Mouse (Mus musculus): ENCODE measurements around the gene Lrrc52. TPM values are rescaled to one million over a fixed set of nuclear protein-coding genes. Genes with fewer than 3 reads are reported as not detected.

The Lrrc52 gene
- not detected for total RNA-seq (2021)
- long read RNA-seq, experiment 1: 0 reads
- long read RNA-seq, experiment 2: 0 reads

- peak; percentile 12 to 17 for DNase-seq (ENCODE audit: low spot score in 2 of 2)
These were observed at the start of gene Lrrc52 for GRCm38 (mm10) chr1:167466765-167467426. Gene Lrrc52, minus strand, starts transcription at chr1:167466780.

GRCm38 (mm10) chr1:167511621-167512020, 45.0 kb upstream of the Lrrc52 start:
- no peak for DNase-seq (ENCODE audit: low spot score in 2 of 2)

- DNase-seq (ENCODE audit: low spot score in 2 of 2): no peak
These were observed 39.5 kb upstream of the Lrrc52 start for GRCm38 (mm10) chr1:167506048-167506447.

- no peak for DNase-seq (ENCODE audit: low spot score in 2 of 2)
These were observed 38.8 kb upstream of the Lrrc52 start for GRCm38 (mm10) chr1:167505427-167505826.

- no peak for DNase-seq (ENCODE audit: low spot score in 2 of 2)
These were observed 32.7 kb upstream of the Lrrc52 start for GRCm38 (mm10) chr1:167499097-167499850.

- no peak for DNase-seq (ENCODE audit: low spot score in 2 of 2)
These were observed 31.4 kb upstream of the Lrrc52 start for GRCm38 (mm10) chr1:167497991-167498390.

GRCm38 (mm10) chr1:167497560-167497959, 31.0 kb upstream of the Lrrc52 start:
- DNase-seq (ENCODE audit: low spot score in 2 of 2): no peak

- no peak for DNase-seq (ENCODE audit: low spot score in 2 of 2)
These were observed 24.9 kb upstream of the Lrrc52 start for GRCm38 (mm10) chr1:167491501-167491900.

GRCm38 (mm10) chr1:167487933-167488332, 21.4 kb upstream of the Lrrc52 start:
- DNase-seq (ENCODE audit: low spot score in 2 of 2): no peak

- DNase-seq (ENCODE audit: low spot score in 2 of 2): no peak
These were observed 20.5 kb upstream of the Lrrc52 start for GRCm38 (mm10) chr1:167486959-167487680.

GRCm38 (mm10) chr1:167482863-167483262, 16.3 kb upstream of the Lrrc52 start:
- DNase-seq (ENCODE audit: low spot score in 2 of 2): no peak

- DNase-seq (ENCODE audit: low spot score in 2 of 2): peak in 1 of 2 experiments; percentile 10
These were observed 7.0 kb upstream of the Lrrc52 start for GRCm38 (mm10) chr1:167473585-167473984.

- DNase-seq (ENCODE audit: low spot score in 2 of 2): no peak
These were observed 1.3 kb upstream of the Lrrc52 start for GRCm38 (mm10) chr1:167467916-167468315.

- no peak for DNase-seq (ENCODE audit: low spot score in 2 of 2)
These were observed 9.3 kb downstream of the Lrrc52 start for GRCm38 (mm10) chr1:167457311-167457710.

GRCm38 (mm10) chr1:167453048-167453447, 13.5 kb downstream of the Lrrc52 start:
- DNase-seq (ENCODE audit: low spot score in 2 of 2): no peak

GRCm38 (mm10) chr1:167452456-167452855, 14.1 kb downstream of the Lrrc52 start:
- DNase-seq (ENCODE audit: low spot score in 2 of 2): no peak

- no peak for DNase-seq (ENCODE audit: low spot score in 2 of 2)
These were observed 18.0 kb downstream of the Lrrc52 start for GRCm38 (mm10) chr1:167448598-167448997.

GRCm38 (mm10) chr1:167448088-167448487, 18.5 kb downstream of the Lrrc52 start:
- no peak for DNase-seq (ENCODE audit: low spot score in 2 of 2)

- no peak for DNase-seq (ENCODE audit: low spot score in 2 of 2)
These were observed 20.1 kb downstream of the Lrrc52 start for GRCm38 (mm10) chr1:167446516-167446915.

GRCm38 (mm10) chr1:167445167-167445566, 21.4 kb downstream of the Lrrc52 start:
- no peak for DNase-seq (ENCODE audit: low spot score in 2 of 2)

GRCm38 (mm10) chr1:167438231-167438885, 28.2 kb downstream of the Lrrc52 start:
- DNase-seq (ENCODE audit: low spot score in 2 of 2): no peak

All from left cerebral cortex, adult 18-20 months (tissue).